Mouse (Mus musculus) kidney, embryonic 14.5 days (tissue): ENCODE data around the gene Rabep1. TPM values are rescaled to one million over a fixed set of nuclear protein-coding genes. Genes with fewer than 3 reads are reported as not detected.

ENCODE experiments used
- ATAC-seq: fragments of 200-750 bp; cut with Nextera tagmentation; 2 replicates; pipeline ENCODE4 v1.8.0; 2017; ENCODE audit warnings: moderate number of reproducible peaks, mild to moderate bottlenecking, moderate TSS enrichment, moderate library complexity; ENCODE audit not compliant: low FRiP score, low TSS enrichment
- H3K27ac ChIP-seq: fragments of 300-500 bp; sonication (generic); 2 replicates; pipeline ENCODE4 v1.5.1; 2014; ENCODE audit warnings: low read depth, mild to moderate bottlenecking, low read length, moderate library complexity, mixed read lengths
- H3K27me3 ChIP-seq: fragments of 300-500 bp; sonication (generic); 2 replicates; pipeline ENCODE4 v1.6.1; 2014; ENCODE audit warnings: mild to moderate bottlenecking, low read length; ENCODE audit not compliant: control insufficient read depth, insufficient read depth
- H3K36me3 ChIP-seq: fragments of 300-500 bp; sonication (generic); 2 replicates; pipeline ENCODE4 v1.6.1; 2014; ENCODE audit warnings: low read length, mixed read lengths; ENCODE audit not compliant: control insufficient read depth, insufficient read depth
- H3K4me1 ChIP-seq: fragments of 300-500 bp; sonication (generic); 2 replicates; pipeline ENCODE4 v1.6.1; 2014; ENCODE audit warnings: low read length, mixed read lengths; ENCODE audit not compliant: control insufficient read depth, insufficient read depth
- H3K4me2 ChIP-seq: fragments of 300-500 bp; sonication (generic); replicated peaks from 2 replicates; pipeline ENCODE4 v1.6.1; 2014; ENCODE audit warnings: low read depth, mild to moderate bottlenecking, low read length
- H3K4me3 ChIP-seq: fragments of 300-500 bp; sonication (generic); 2 replicates; pipeline ENCODE4 v1.5.1; 2014; ENCODE audit warnings: mild to moderate bottlenecking, low read length
- H3K9ac ChIP-seq: fragments of 300-500 bp; sonication (generic); 2 replicates; pipeline ENCODE4 v1.6.1; 2014; ENCODE audit warnings: low read depth, mild to moderate bottlenecking, low read length, moderate library complexity
- H3K9me3 ChIP-seq: fragments of 300-500 bp; sonication (generic); 2 replicates; pipeline ENCODE4 v1.6.1; 2016; ENCODE audit warnings: low read length; ENCODE audit not compliant: control insufficient read depth
- WGBS: fragments of 180-500 bp; shearing (Covaris S2); extraction: QIAGEN DNeasy Blood & Tissue Kit; methylation state at CpG from one replicate; pipeline ENCODE4 v1.1.7; 2014; 5-methylcytosine and 5-hydroxymethylcytosine counted together
- polyA plus RNA-seq: library from polyadenylated mRNA; unstranded; fragments of >200 nt; fragmentation: Nextera tagmentation; extraction: Ambion mirVana; gene quantifications from 2 replicates; pipeline ENCODE4 v1.2.1, GENCODE M21; 2014

Gene Rabep1
- polyA plus RNA-seq, 1 experiment from 2014 or later = 36.9 TPM

DNA sequence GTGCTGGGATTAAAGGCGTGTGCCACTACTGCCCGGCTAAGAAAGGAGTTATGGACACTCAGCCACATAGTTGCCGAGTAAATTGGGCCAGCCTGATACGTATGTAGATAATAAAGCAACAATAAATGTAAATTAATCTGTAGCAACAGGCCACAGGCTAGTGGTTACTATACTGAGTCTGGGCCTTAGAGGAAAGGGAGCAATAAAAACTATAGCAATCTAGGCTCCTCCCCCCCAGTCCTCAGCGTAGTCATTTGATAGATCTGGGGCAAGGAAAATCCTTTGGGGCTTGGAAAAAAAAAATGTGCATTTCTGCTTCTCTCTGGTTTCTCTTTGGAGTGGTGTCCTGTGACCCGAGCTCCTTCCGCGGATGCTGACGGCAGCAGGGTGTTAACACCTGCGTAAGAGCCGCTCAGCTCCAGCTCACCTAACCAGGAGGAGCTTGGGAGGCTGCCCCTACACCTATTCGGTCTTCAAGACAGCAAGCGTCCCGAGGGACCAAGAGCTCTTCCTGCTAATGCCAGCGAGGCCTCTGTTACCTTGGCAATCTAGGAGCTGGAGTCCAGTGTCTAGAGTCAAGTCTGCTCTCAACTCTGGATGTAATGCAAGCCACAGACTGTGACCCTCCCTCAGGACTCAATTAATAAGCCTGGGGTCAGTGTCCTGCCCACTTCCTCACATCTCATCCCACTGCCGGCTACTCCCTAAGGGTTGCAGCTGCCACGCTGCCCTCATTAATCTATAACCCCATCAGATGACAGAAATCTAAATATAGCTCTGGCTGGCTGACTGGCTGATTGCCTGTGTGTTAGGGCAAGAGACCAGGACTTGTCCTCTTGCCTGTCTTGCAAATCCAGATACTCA, 22.6 kb upstream of the Rabep1 start:
- H3K4me2 ChIP-seq = peak overlapping the region; percentile 9

DNA sequence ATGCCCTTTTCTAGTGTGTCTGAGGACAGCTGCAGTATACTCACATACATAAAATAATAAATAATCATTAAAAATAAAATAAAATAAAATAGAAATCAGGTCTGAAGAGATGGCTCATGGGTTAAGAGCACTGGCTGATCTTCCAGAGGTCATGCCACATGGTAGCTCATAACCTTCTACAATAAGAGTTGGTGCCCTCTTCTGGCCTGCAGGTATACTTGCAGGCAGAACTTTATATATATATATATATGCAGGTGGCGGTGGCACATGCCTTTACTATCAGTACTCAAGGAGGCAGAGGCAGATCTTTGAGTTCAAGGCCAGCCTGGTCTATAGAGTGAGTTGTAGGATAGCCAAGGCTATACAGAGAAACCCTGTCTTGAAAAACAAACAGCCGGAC, 18.4 kb upstream of the Rabep1 start:
- H3K9ac ChIP-seq = no peak overlapping the region
- no peak overlapping the region for H3K4me3 ChIP-seq
- no peak for ATAC-seq
- no peak overlapping the region for H3K27ac ChIP-seq
- no peaks in the 10 kb centered on the region for H3K27me3 ChIP-seq
- WGBS = 80% methylated on average over 2 of the region's 2 CpGs
- 0 out of 2 replicates have a peak, but pooled peaks cover 8% of the 10 kb centered on the region for H3K4me1 ChIP-seq
- H3K36me3 ChIP-seq = no peaks in the 10 kb centered on the region
- H3K4me2 ChIP-seq = no peak overlapping the region
- H3K9me3 ChIP-seq = no peaks in the 10 kb centered on the region

More for the DNA sequence above, 22.6 kb upstream of the Rabep1 start:
- 26% methylated on average over 17 of the region's 17 CpGs for WGBS
- 0 out of 2 replicates have a peak, but pooled peaks cover 8% of the 10 kb centered on the region for H3K4me1 ChIP-seq
- H3K27ac ChIP-seq = no peak overlapping the region
- no peak overlapping the region; the same call in 1 of the 2 replicates for H3K9ac ChIP-seq
- ATAC-seq = peak; percentile 87
- no peaks in the 10 kb centered on the region for H3K27me3 ChIP-seq
- no peaks in the 10 kb centered on the region for H3K36me3 ChIP-seq
- no peaks in the 10 kb centered on the region for H3K9me3 ChIP-seq
- no peak overlapping the region for H3K4me3 ChIP-seq

DNA sequence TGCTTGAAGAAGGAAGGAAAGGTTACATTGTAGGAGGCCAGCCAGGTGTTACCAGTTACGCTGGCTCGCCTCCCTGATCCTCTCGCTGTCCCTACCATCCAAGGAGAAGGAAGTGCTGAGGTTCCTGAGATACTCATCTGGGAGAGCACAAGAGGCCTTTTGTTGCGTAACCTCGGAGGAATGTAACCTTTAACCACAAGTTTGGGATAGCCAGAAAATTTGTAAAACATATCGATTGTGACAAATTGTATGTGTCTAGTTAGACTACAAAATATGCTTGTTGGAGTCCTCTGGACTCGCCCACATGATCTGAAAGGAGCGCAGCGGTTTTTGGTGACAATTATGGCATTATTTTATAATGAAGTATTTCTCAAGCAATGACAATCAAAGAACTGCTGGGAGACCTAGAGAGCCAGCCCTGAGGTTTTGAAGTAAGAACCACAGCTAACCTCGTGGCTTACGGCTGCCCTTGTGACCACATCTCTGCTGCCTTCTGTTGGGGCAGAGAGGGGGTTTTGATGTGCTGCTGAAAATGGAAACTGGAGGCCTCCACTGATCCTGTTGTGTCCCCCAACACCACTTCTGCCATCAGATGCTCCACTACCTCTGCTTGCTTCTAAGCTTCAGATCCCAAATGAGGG, 15.5 kb upstream of the Rabep1 start:
- no peaks in the 10 kb centered on the region; the same call in 1 of the 2 replicates for H3K9me3 ChIP-seq
- no peak overlapping the region for H3K4me2 ChIP-seq
- H3K27ac ChIP-seq = no peak overlapping the region
- no peaks in the 10 kb centered on the region for H3K4me1 ChIP-seq
- no peaks in the 10 kb centered on the region for H3K27me3 ChIP-seq
- WGBS = 81% methylated on average over 11 of the region's 11 CpGs
- no peak for ATAC-seq
- no peak overlapping the region for H3K9ac ChIP-seq
- no peaks in the 10 kb centered on the region for H3K36me3 ChIP-seq
- H3K4me3 ChIP-seq = no peak overlapping the region

DNA sequence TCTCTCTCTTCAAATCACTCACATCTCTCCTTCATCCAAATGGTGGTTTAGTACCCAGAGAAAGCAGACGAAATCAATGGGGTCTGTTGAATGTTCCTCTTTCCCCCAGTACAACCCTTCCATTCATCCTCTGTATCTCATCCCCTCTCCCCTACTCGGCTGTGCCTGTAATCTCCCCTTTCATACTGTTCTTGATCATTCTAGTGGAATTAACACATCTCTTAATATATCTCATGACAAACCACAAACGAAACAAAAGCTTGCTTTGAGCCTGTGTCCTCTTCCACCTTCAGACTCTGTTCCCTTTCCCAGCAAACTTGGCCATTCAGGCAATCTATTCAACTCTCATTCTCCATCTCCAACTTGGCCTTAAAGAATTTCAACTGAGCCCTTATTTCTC, 13.4 kb upstream of the Rabep1 start:
- ATAC-seq = no peak
- no peaks in the 10 kb centered on the region for H3K36me3 ChIP-seq
- no peak overlapping the region for H3K9ac ChIP-seq
- no peak overlapping the region for H3K27ac ChIP-seq
- no peaks in the 10 kb centered on the region for H3K4me1 ChIP-seq
- H3K27me3 ChIP-seq = no peaks in the 10 kb centered on the region
- H3K9me3 ChIP-seq = no peaks in the 10 kb centered on the region; the same call in 1 of the 2 replicates
- WGBS = 69% methylated on average over 3 of the region's 3 CpGs
- H3K4me3 ChIP-seq = no peak overlapping the region
- no peak overlapping the region for H3K4me2 ChIP-seq

DNA sequence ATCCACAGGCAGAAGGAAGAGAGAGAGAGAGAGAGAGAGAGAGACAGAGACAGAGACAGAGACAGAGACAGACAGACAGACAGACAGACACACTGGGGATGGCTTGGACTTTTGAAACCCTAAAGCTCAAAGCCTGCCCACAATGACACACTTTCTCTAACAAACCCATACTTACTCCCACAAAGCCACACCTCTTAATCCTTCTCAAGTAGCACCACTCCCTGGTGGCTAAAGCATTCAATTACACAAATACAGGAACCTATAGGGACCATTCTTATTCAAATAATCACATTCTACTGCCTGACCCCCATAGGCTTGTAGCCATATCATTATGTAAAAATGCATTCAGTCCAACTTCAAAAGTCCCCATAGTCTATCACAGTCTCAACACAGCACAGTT, 11.2 kb upstream of the Rabep1 start:
- no peak overlapping the region for H3K27ac ChIP-seq
- no peaks in the 10 kb centered on the region; the same call in 1 of the 2 replicates for H3K9me3 ChIP-seq
- no peak overlapping the region for H3K4me3 ChIP-seq
- no peaks in the 10 kb centered on the region for H3K36me3 ChIP-seq
- no peak for ATAC-seq
- no peak overlapping the region for H3K9ac ChIP-seq
- H3K4me1 ChIP-seq = no peaks in the 10 kb centered on the region
- H3K27me3 ChIP-seq = no peaks in the 10 kb centered on the region
- H3K4me2 ChIP-seq = no peak overlapping the region

DNA sequence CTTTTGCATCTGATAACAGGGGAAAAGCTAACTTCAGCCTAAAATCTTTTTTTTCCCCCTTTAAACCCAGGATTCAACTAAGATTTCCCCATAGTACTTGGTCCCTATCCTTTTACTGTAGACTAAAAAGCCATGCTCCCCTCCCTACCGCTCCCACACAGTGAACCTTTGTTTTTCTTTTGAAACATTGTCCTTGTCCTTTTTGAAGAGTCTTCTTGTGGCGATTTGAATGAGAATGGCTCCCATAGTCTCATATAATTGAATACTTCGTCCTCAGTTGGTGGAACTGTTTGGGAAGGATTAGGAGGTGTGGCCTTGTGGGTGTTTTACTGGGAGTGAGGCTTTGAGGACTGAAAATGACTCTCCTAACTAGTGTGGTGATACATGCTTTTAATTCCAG, 10.7 kb upstream of the Rabep1 start:
- Histone ChIP-seq H3K4me3 (no peak overlapping the region), H3K4me1 (no peaks in the 10 kb centered on the region)
- WGBS = 75% methylated on average over 3 of the region's 3 CpGs

DNA sequence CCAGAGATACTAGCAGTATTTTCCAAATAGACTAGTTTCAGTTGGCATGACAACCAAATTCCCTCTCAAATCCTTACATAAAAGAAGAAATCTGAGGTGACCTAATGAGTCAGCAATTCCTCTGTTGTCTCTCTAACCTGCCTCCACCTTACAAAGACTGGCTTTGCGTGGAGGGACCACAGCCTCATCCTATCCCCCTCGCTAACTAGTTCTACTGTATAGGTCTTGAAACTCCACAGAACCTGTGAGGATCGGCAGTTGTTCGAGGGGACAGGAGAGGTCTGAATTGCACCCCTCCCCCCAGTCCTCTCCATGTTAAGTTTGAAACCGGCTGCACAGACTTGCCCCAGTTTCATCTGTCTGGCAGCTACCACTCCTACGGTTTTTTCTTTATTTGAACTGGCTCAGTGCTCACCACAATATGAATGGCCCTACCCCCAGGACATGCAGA, 9.2 kb upstream of the Rabep1 start:
- H3K27me3 ChIP-seq = no peaks in the 10 kb centered on the region
- H3K4me3 ChIP-seq = no peak overlapping the region
- H3K4me1 ChIP-seq = no peaks in the 10 kb centered on the region
- no peak overlapping the region for H3K9ac ChIP-seq
- no peak overlapping the region for H3K27ac ChIP-seq
- WGBS = 59% methylated on average over 6 of the region's 6 CpGs
- H3K9me3 ChIP-seq = no peaks in the 10 kb centered on the region; the same call in 1 of the 2 replicates
- no peak overlapping the region for H3K4me2 ChIP-seq
- ATAC-seq = no peak
- H3K36me3 ChIP-seq = no peaks in the 10 kb centered on the region

More for the DNA sequence above, 10.7 kb upstream of the Rabep1 start:
- Histone ChIP-seq H3K9me3 (no peaks in the 10 kb centered on the region; the same call in 1 of the 2 replicates), H3K27me3 (no peaks in the 10 kb centered on the region), H3K9ac (no peak overlapping the region), H3K4me2 (no peak overlapping the region), H3K36me3 (no peaks in the 10 kb centered on the region), H3K27ac (no peak overlapping the region)
- ATAC-seq = no peak

DNA sequence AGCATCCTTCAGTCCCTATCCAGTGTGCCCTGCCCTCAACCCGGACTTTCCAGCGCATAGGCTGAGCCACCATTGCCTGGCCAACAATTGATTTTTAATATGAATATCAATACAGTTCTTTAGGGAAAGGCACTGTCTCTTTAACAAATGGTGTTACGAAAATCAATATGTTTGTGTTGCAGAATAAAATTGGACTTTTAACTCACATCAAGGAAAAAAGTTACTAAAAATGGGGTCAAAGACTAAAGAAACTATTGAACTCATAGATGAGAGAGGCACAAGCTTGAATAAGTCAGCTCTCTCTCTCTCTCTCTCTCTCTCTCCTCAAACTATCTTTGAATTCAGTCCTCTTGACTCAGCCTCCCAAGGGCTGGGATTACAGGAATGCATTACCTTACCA, 7.5 kb upstream of the Rabep1 start:
- H3K9me3 ChIP-seq = no peaks in the 10 kb centered on the region; the same call in 1 of the 2 replicates
- H3K36me3 ChIP-seq = no peaks in the 10 kb centered on the region
- H3K27me3 ChIP-seq = no peaks in the 10 kb centered on the region
- WGBS = 94% methylated on average over 3 of the region's 3 CpGs
- no peak for ATAC-seq
- H3K27ac ChIP-seq = no peak overlapping the region
- H3K4me3 ChIP-seq = no peak overlapping the region
- H3K9ac ChIP-seq = no peak overlapping the region
- no peak overlapping the region for H3K4me2 ChIP-seq
- H3K4me1 ChIP-seq = no peaks in the 10 kb centered on the region

DNA sequence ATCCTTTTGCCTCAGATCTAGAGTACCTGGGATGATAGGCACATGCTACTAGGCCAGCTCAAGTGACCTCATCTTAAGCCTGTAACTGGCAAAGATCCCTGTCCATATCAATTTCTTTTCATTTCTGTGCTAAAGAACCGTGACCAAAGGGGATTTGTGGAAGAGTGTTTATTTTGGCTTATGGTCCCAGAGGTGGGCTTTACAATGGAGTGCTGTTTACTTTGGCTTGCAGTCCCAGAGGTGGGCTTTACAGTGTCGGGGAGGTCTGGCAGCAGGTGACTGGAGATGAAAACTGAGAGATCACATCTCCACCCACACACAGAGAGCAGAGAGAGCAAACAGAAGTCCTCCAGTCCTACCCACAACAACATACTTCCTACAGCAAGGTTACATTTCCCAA, 6.0 kb upstream of the Rabep1 start:
- WGBS = 31% methylated on average over 2 of the region's 2 CpGs
- no peaks in the 10 kb centered on the region for H3K36me3 ChIP-seq
- no peak overlapping the region for H3K9ac ChIP-seq
- no peaks in the 10 kb centered on the region for H3K4me1 ChIP-seq
- H3K4me2 ChIP-seq = no peak overlapping the region
- ATAC-seq = no peak
- no peak overlapping the region for H3K27ac ChIP-seq
- H3K4me3 ChIP-seq = no peak overlapping the region
- H3K9me3 ChIP-seq = no peaks in the 10 kb centered on the region; the same call in 1 of the 2 replicates
- no peaks in the 10 kb centered on the region for H3K27me3 ChIP-seq
